Mouse (Mus musculus) kidney, adult 2 months (tissue): ENCODE results near the gene Cyld.

ENCODE experiments used
- CTCF ChIP-seq: fragments of 200-500 bp; conservative IDR thresholded peaks from 2 replicates; pipeline ENCODE4 v1.5.1; 2011; ENCODE audit warnings: low read depth, mild to moderate bottlenecking, control low read depth, low read length, moderate library complexity, mixed read lengths; ENCODE audit not compliant: insufficient read depth, insufficient read length
- POLR2A ChIP-seq: fragments of 200-500 bp; IDR thresholded peaks from one replicate; pipeline ENCODE4 v1.6.1; 2011; ENCODE audit warnings: low read depth, low read length, control low read depth

DNA sequence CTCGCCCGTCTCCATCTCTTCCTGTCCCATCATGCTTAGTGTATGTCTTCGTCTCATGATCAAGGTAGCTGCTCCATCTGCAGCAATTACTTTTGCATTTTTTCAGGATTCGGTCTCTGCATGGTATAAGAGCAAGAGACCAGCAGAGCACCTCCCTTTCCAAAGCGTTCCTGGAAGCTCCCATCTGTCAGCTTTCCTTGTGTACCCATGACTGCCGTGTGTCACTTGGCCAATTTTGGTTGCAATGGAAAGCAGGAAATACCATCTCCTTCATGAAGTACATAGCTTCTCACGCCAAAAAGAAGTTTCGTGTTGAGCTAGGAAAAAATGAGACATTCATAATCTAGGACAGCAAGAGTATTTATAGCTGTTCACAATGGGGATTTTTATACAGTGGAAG lies 15.8 kb upstream of the Cyld start:
- TF ChIP-seq POLR2A, result no peak
- no peak for TF ChIP-seq CTCF
